Mouse (Mus musculus) thymus, postnatal 25 days (tissue): ENCODE results near the gene 4930562C15Rik.

Experiments used
- DNase-seq: peaks from one replicate; pipeline ENCODE4 v3.0.0; 2022

Gene 4930562C15Rik

GRCm38 (mm10) chr16:4862863-4863483, 27.8 kb downstream of the 4930562C15Rik start:
- DNase-seq, result peak; percentile 77

GRCm38 (mm10) chr16:4863742-4864141, 28.5 kb downstream of the 4930562C15Rik start:
- no peak for DNase-seq

- DNase-seq, result no peak
Observed at GRCm38 (mm10) chr16:4866101-4866695, 31.0 kb downstream of the 4930562C15Rik start.

GRCm38 (mm10) chr16:4870490-4870889, 35.3 kb downstream of the 4930562C15Rik start:
- no peak for DNase-seq

- no peak for DNase-seq
Observed at GRCm38 (mm10) chr16:4871926-4872325, 36.7 kb downstream of the 4930562C15Rik start.

- no peak for DNase-seq
Observed at GRCm38 (mm10) chr16:4875198-4876032, 40.2 kb downstream of the 4930562C15Rik start.

GRCm38 (mm10) chr16:4876033-4876680, 40.9 kb downstream of the 4930562C15Rik start:
- no peak for DNase-seq

GRCm38 (mm10) chr16:4877195-4877594, 42.0 kb downstream of the 4930562C15Rik start:
- DNase-seq, result no peak

GRCm38 (mm10) chr16:4877701-4878100, 42.5 kb downstream of the 4930562C15Rik start:
- DNase-seq, result no peak

GRCm38 (mm10) chr16:4878192-4878885, 43.1 kb downstream of the 4930562C15Rik start:
- DNase-seq, result peak; percentile 72

GRCm38 (mm10) chr16:4879101-4879707, 44.0 kb downstream of the 4930562C15Rik start:
- no peak for DNase-seq

- DNase-seq, result peak; percentile 87
Observed at GRCm38 (mm10) chr16:4879708-4880124, 44.5 kb downstream of the 4930562C15Rik start.

- DNase-seq, result peak; percentile 95
Observed at GRCm38 (mm10) chr16:4880136-4880825, 45.1 kb downstream of the 4930562C15Rik start, which contains the start of gene Ubald1. Ubald1 (minus strand) TSS chr16:4880315.

GRCm38 (mm10) chr16:4881400-4882351, 46.5 kb downstream of the 4930562C15Rik start:
- DNase-seq, result no peak

- DNase-seq, result no peak
Observed at GRCm38 (mm10) chr16:4884930-4885329, 49.7 kb downstream of the 4930562C15Rik start.

- peak; percentile 80 for DNase-seq
Observed at GRCm38 (mm10) chr16:4885760-4886689, 50.8 kb downstream of the 4930562C15Rik start, which contains the start of gene Mgrn1. Mgrn1 (plus strand) TSS chr16:4886249.

GRCm38 (mm10) chr16:4886690-4887020, 51.4 kb downstream of the 4930562C15Rik start:
- no peak for DNase-seq

GRCm38 (mm10) chr16:4890201-4890709, 55.0 kb downstream of the 4930562C15Rik start:
- DNase-seq, result no peak

GRCm38 (mm10) chr16:4892171-4892570, 57.0 kb downstream of the 4930562C15Rik start:
- DNase-seq, result no peak
